Mouse (Mus musculus) intestine, embryonic 16.5 days (tissue): ENCODE measurements around the gene Sox18. TPM values are rescaled to one million over a fixed set of nuclear protein-coding genes. Genes with fewer than 3 reads are reported as not detected.

ENCODE experiments used
- ATAC-seq: fragments of 200-750 bp; cut with Nextera tagmentation; 2 replicates; pipeline ENCODE4 v1.8.0; 2017; ENCODE audit warnings: moderate TSS enrichment, moderate library complexity
- H3K27ac ChIP-seq: fragments of 300-500 bp; sonication (generic); 2 replicates; pipeline ENCODE4 v1.5.1; 2014; ENCODE audit warnings: mild to moderate bottlenecking, low read length
- H3K27me3 ChIP-seq: fragments of 300-500 bp; sonication (generic); replicated peaks from 2 replicates; pipeline ENCODE4 v1.6.1; 2014; ENCODE audit warnings: low read length, control low read depth, mixed read lengths; ENCODE audit not compliant: control insufficient read depth, insufficient read depth
- H3K36me3 ChIP-seq: fragments of 300-500 bp; sonication (generic); 2 replicates; pipeline ENCODE4 v1.6.1; 2014; ENCODE audit warnings: low read length, control low read depth; ENCODE audit not compliant: control insufficient read depth, insufficient read depth
- H3K4me1 ChIP-seq: fragments of 300-500 bp; sonication (generic); 2 replicates; pipeline ENCODE4 v1.6.1; 2014; ENCODE audit warnings: low read length, control low read depth, mixed read lengths; ENCODE audit not compliant: control insufficient read depth, insufficient read depth
- H3K4me2 ChIP-seq: fragments of 300-500 bp; sonication (generic); 2 replicates; pipeline ENCODE4 v1.6.1; 2014; ENCODE audit warnings: low read depth, low read length, control low read depth
- H3K4me3 ChIP-seq: fragments of 300-500 bp; sonication (generic); 2 replicates; pipeline ENCODE4 v1.5.1; 2014; ENCODE audit warnings: mild to moderate bottlenecking, low read length
- H3K9ac ChIP-seq: fragments of 300-500 bp; sonication (generic); 2 replicates; pipeline ENCODE4 v1.6.1; 2014; ENCODE audit warnings: low read depth, low read length
- H3K9me3 ChIP-seq: fragments of 300-500 bp; sonication (generic); 2 replicates; pipeline ENCODE4 v1.6.1; 2016; ENCODE audit warnings: low read length, control low read depth; ENCODE audit not compliant: control insufficient read depth
- WGBS: fragments of 180-500 bp; shearing (Covaris S2); extraction: QIAGEN DNeasy Blood & Tissue Kit; methylation state at CpG from one replicate; pipeline ENCODE4 v1.1.7; 2014; 5-methylcytosine and 5-hydroxymethylcytosine counted together
- polyA plus RNA-seq: library from polyadenylated mRNA; unstranded; fragments of >200 nt; fragmentation: Nextera tagmentation; extraction: Ambion mirVana; gene quantifications from 2 replicates; pipeline ENCODE4 v1.2.1, GENCODE M21; 2015

The Sox18 gene
- polyA plus RNA-seq, result 28.9 and 30.1 TPM in 2 replicates

DNA sequence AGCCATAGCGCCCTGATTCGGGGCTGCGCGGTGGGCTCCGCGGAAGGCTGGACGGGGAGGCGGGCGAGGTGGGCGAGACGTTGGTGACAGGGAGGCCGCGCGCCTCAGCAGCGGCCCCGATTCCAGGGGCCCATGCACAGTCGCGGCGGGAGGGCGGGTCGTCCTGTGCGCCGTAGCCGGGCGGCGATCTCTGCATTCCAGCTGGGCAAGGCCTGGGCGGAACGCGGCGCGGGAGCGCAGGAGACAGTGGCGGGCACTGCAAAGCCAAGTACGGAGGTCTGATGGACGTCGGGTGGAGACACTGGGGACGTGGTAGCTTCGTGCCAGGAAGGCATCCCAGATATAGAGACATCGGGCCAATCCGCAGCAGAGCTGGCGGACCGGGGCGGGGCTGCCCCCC, at the start of gene Sox18:
TSS of gene Sox18 (minus strand) at position 315 of the 400 bp plus-strand sequence.
- peak within 1 kb of the TSS; percentile 60 for H3K4me2 ChIP-seq
- H3K4me3 ChIP-seq, result peak within 1 kb of the TSS; percentile 49
- H3K4me1 ChIP-seq, result peaks cover 20% of the 10 kb centered on the region
- no peaks in the 10 kb centered on the region for H3K36me3 ChIP-seq
- no peaks in the 10 kb centered on the region for H3K9me3 ChIP-seq
- WGBS, result 1% methylated on average over 43 of the region's 43 CpGs
- peaks cover 70% of the 10 kb centered on the region for H3K27me3 ChIP-seq
- H3K27ac ChIP-seq, result no peak within 1 kb of the TSS
- ATAC-seq, result peak; percentile 31; the same call in 1 of the 2 replicates
- H3K9ac ChIP-seq, result peak within 1 kb of the TSS; percentile 58

- Histone ChIP-seq H3K9ac (no peak overlapping the region), H3K27ac (no peak overlapping the region), H3K9me3 (no peaks in the 10 kb centered on the region), H3K4me1 (no peaks in the 10 kb centered on the region), H3K36me3 (no peaks in the 10 kb centered on the region), H3K4me3 (no peak overlapping the region), H3K4me2 (no peak overlapping the region), H3K27me3 (no peaks in the 10 kb centered on the region)
- ATAC-seq, result no peak
Measured at GRCm38 (mm10) chr2:181721200-181721599, 49.8 kb upstream of the Sox18 start.

- 34% methylated on average over 3 of the region's 3 CpGs for WGBS
- no peak for ATAC-seq
- H3K9ac ChIP-seq, result no peak overlapping the region
Measured at GRCm38 (mm10) chr2:181720061-181720460, 48.6 kb upstream of the Sox18 start.

DNA sequence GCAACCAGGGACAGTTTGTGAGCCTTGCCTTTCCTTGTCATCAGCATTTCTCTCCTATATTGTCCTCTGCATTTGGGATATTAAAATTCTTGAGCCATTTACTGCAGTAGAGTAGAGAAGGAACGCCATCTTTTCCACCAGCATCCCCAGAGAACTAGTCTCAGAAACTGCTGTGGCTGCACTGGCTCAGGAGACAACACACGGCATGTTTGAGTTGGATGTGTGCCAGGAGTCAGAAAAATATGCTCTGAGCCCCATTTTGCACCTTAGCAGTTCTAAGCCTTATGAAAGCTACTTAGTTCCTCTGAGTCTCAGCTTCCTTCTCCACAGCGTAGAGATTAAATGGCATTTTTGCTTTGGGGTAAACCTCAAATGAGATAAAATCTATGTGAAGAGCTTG, 45.6 kb upstream of the Sox18 start:
- 52% methylated on average over 3 of the region's 3 CpGs for WGBS
- H3K27me3 ChIP-seq, result no peaks in the 10 kb centered on the region
- H3K4me3 ChIP-seq, result no peak overlapping the region
- no peak overlapping the region for H3K9ac ChIP-seq
- H3K36me3 ChIP-seq, result no peaks in the 10 kb centered on the region
- no peak overlapping the region for H3K4me2 ChIP-seq
- H3K4me1 ChIP-seq, result no peaks in the 10 kb centered on the region
- no peak for ATAC-seq
- no peaks in the 10 kb centered on the region for H3K9me3 ChIP-seq
- H3K27ac ChIP-seq, result no peak overlapping the region

More at GRCm38 (mm10) chr2:181720061-181720460, 48.6 kb upstream of the Sox18 start:
- no peaks in the 10 kb centered on the region for H3K36me3 ChIP-seq
- H3K4me1 ChIP-seq, result no peaks in the 10 kb centered on the region
- no peaks in the 10 kb centered on the region for H3K27me3 ChIP-seq
- H3K9me3 ChIP-seq, result no peaks in the 10 kb centered on the region
- no peak overlapping the region for H3K4me3 ChIP-seq
- H3K4me2 ChIP-seq, result no peak overlapping the region
- H3K27ac ChIP-seq, result no peak overlapping the region

DNA sequence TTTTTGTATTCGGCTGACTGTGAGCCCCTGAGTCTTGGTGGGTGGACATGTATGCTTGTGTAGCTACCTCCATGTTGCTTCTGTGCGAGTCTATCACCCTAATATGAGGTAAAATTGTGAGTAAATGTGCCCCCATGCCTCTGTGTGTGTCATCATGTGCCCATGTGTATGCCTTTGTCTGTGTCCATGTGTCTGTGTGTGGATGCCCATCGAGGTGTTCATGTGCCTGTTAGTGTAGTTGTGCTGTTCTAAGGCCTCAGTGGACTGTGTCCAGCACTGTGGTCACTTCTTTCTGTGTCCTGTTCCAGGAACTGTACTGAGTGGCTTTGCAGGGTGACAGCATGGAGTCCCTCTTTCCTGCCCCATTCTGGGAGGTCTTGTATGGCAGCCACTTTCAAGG, 43.9 kb upstream of the Sox18 start:
- Histone ChIP-seq H3K36me3 (no peaks in the 10 kb centered on the region), H3K27me3 (no peaks in the 10 kb centered on the region), H3K4me1 (no peaks in the 10 kb centered on the region), H3K9me3 (no peaks in the 10 kb centered on the region), H3K27ac (no peak overlapping the region), H3K9ac (no peak overlapping the region), H3K4me2 (no peak overlapping the region), H3K4me3 (no peak overlapping the region)
- 71% methylated on average over 3 of the region's 3 CpGs for WGBS
- ATAC-seq, result no peak

DNA sequence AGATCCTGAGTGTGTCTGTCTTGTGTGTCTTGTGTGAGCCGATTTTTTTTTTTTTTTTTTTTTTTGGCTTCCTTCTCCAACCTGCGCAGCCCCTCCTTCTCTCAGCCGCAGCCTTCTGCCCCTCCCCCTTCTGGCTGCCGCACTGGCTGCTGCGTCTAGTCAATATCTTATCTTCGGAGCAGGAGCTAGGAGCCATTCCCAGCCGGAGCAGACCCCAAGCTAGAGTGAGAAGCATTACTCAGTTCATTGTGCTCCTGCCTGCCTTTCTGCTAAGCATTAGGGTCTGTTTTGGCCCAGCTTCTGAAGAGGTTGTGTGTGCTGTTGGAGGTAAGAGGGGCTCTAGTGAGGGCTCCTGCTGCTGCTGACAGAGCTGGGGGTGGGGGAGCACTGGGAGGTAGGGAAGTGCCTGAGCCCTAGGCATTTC, 43.5 kb upstream of the Sox18 start, which contains the start of gene Oprl1:
TSS of gene Oprl1 (plus strand) at position 114 of the 424 bp plus-strand sequence.
- Histone ChIP-seq H3K36me3 (no peaks in the 10 kb centered on the region), H3K9me3 (no peaks in the 10 kb centered on the region), H3K9ac (no peak within 1 kb of the TSS), H3K27ac (no peak within 1 kb of the TSS), H3K4me2 (no peak within 1 kb of the TSS), H3K4me3 (no peak within 1 kb of the TSS), H3K27me3 (no peaks in the 10 kb centered on the region), H3K4me1 (no peaks in the 10 kb centered on the region)
- ATAC-seq, result 0 out of 2 replicates have a peak, but pooled peaks have one; percentile 28
- 4% methylated on average over 7 of the region's 7 CpGs for WGBS

GRCm38 (mm10) chr2:181713749-181714148, 42.3 kb upstream of the Sox18 start:
- no peaks in the 10 kb centered on the region for H3K27me3 ChIP-seq
- no peak overlapping the region for H3K27ac ChIP-seq
- H3K36me3 ChIP-seq, result no peaks in the 10 kb centered on the region
- 70% methylated on average over 1 of the region's 1 CpGs for WGBS
- H3K9ac ChIP-seq, result no peak overlapping the region
- no peak for ATAC-seq
- no peak overlapping the region for H3K4me2 ChIP-seq
- no peaks in the 10 kb centered on the region for H3K9me3 ChIP-seq
- no peaks in the 10 kb centered on the region for H3K4me1 ChIP-seq
- H3K4me3 ChIP-seq, result no peak overlapping the region

DNA sequence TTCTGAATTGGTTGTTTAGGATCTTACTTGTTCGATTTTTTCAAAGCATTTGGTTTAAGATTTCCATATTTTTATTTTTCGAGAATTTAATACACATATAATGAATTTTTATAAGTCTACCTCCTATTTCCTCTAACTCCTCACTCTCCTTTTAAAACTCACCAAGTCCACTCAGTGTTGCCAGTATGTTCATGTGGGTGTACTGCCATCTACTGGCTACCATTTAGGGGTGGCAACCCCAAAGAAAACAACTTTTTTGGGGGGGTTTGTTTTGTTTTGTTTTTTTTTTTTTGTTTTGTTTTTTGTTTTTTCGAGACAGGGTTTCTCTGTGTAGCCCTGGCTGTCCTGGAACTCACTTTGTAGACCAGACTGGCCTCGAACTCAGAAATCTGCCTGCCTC, 35.2 kb upstream of the Sox18 start:
- no peaks in the 10 kb centered on the region for H3K9me3 ChIP-seq
- H3K9ac ChIP-seq, result no peak overlapping the region
- no peak for ATAC-seq
- H3K36me3 ChIP-seq, result no peaks in the 10 kb centered on the region
- no peak overlapping the region for H3K27ac ChIP-seq
- H3K4me3 ChIP-seq, result no peak overlapping the region
- no peaks in the 10 kb centered on the region for H3K27me3 ChIP-seq
- no peak overlapping the region for H3K4me2 ChIP-seq
- H3K4me1 ChIP-seq, result no peaks in the 10 kb centered on the region
- WGBS, result 45% methylated on average over 4 of the region's 4 CpGs

DNA sequence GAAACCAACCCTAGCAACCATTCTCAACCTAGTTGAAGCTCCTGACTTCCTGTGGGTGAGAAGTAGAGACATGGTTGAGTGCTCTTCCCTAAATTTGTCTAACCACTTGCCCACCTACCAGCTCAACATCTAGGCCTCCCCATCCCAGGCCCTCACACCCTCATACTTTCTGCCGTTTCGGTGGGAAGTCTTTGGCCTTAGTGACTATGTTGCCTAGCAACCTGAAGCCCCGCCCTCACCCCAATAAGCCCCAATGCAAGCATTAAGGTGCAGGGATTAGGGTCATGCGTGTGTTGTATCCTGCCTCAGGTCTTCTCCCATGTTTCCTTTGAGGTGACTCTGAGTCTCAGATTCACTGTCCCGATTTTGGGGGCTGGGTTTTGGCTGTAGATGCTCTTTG, 26.8 kb upstream of the Sox18 start, which contains the start of gene Lkaaear1:
TSS of gene Lkaaear1 (minus strand) at position 202 of the 400 bp plus-strand sequence.
- Histone ChIP-seq H3K4me2 (no peak within 1 kb of the TSS), H3K36me3 (no peaks in the 10 kb centered on the region), H3K4me1 (peaks cover 5% of the 10 kb centered on the region), H3K4me3 (no peak within 1 kb of the TSS), H3K27ac (no peak within 1 kb of the TSS), H3K27me3 (no peaks in the 10 kb centered on the region), H3K9me3 (no peaks in the 10 kb centered on the region), H3K9ac (no peak within 1 kb of the TSS)
- no peak for ATAC-seq
- 39% methylated on average over 5 of the region's 5 CpGs for WGBS

- Histone ChIP-seq H3K36me3 (no peaks in the 10 kb centered on the region), H3K27ac (no peak overlapping the region), H3K4me3 (no peak overlapping the region), H3K4me2 (no peak overlapping the region), H3K4me1 (peaks cover 13% of the 10 kb centered on the region), H3K9me3 (no peaks in the 10 kb centered on the region), H3K27me3 (no peaks in the 10 kb centered on the region), H3K9ac (no peak overlapping the region)
- WGBS, result 74% methylated on average over 33 of the region's 33 CpGs
- ATAC-seq, result no peak
Measured at GRCm38 (mm10) chr2:181696801-181697420, 25.5 kb upstream of the Sox18 start.
